Mouse (Mus musculus): ENCODE measurements around the gene Vps52. TPM values are rescaled to one million over a fixed set of nuclear protein-coding genes. Genes with fewer than 3 reads are reported as not detected.
"Not testable (repeated sequence)": the region's sequence is repeated elsewhere in the genome, so short reads cannot be mapped to it uniquely, and the experiment has no call there.

The Vps52 gene
- polyA plus RNA-seq, 2 experiments from 2014 or later: 27.4 to 47.4 TPM

- no peak for ATAC-seq
These were observed 12.2 kb upstream of the Vps52 start for GRCm38 (mm10) chr17:33943454-33943853.

- peak; percentile 30 for ATAC-seq
These were observed 8.1 kb upstream of the Vps52 start for GRCm38 (mm10) chr17:33947430-33948089.

- no peak for ATAC-seq
These were observed 7.3 kb upstream of the Vps52 start for GRCm38 (mm10) chr17:33948090-33948904.

GRCm38 (mm10) chr17:33948905-33949537 lies 6.6 kb upstream of the Vps52 start:
- ATAC-seq: no peak

DNA sequence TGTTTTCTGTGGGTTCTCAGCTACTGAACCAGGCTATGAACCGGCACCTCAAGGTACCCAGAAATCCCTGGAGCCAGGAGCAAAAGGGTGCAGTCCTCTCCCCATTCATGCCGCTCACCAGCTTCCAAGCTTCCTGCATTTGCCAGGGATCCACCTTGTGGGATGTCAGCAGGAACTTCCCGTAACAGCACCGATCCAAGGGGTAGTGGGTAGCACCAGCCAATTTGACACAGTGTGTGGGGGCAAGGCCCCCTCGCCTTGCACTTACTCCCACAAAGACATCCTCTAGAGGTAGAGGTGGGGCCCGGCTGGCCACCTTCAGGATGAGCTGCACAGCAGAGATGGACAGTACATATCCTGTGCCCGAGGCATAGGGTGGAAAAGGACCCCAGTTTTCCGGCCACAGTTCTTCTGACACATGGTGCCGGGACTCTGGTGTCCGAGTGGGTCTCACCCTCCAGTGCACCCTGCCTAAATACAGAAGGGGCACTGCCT lies 5.4 kb upstream of the Vps52 start:
- no peak for ATAC-seq

- ATAC-seq: peak; percentile 59
These were observed 4.3 kb upstream of the Vps52 start, which contains the start of gene B3galt4 for GRCm38 (mm10) chr17:33951021-33951946. TSS of gene B3galt4 (minus strand) at chr17:33951488.

DNA sequence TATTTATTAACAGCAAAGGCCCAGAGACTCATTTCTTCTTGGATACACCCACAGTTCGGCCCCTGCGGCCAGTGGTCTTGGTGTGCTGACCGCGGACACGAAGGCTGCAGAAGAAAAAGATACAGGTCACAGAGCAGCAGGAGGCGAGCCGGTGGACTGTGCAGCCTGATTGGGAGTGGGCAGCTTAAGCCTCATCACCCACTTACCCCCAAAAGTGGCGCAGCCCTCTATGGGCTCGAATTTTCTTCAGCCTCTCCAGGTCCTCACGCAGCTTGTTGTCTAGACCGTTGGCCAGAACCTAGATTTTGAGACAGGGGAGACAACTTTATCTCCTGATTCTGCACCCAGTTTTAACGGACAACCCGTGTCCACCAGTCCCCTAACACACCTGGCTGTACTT lies 3.6 kb upstream of the Vps52 start:
- ATAC-seq: not testable (repeated sequence)

DNA sequence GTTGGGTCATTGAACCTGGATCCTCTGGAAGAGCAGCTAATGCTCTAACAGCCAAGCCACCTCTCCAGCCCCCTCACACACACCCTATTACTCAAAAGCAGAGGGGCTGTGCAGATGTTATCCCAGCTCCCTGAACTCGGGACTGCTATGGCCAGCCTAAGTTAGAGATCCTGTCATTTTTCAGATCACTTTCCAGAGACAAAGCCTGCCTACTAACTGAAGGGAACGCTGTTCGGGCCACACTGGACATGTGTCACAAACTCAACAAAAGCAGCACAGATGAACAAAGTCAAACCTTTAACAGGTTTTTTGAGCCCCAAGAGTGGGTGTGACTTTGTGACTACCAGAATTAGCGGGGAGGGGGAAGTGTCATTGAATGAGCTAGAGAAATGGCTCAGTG lies 2.7 kb upstream of the Vps52 start:
- ATAC-seq: no peak

DNA sequence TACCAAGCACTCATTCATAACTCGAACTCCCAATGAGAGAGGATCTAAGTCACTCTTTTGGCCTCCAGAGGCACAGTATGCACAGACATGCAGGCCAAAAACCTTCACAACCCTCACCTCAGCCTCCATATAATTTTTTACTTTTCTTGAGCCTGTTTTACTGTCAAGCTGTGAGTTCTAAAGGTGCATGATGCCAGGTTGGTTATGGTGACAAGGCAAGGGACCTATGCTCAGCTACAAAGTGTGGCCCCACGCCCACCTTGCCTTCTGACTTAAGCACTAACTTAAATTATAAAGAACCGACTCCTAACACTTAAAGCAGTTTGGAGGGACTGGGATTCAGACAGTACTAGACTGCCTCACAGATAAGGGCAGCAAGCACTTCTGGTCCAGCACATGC lies 2.3 kb upstream of the Vps52 start:
- ATAC-seq: no peak

GRCm38 (mm10) chr17:33953961-33954565 lies 1.5 kb upstream of the Vps52 start:
- ATAC-seq: no peak

DNA sequence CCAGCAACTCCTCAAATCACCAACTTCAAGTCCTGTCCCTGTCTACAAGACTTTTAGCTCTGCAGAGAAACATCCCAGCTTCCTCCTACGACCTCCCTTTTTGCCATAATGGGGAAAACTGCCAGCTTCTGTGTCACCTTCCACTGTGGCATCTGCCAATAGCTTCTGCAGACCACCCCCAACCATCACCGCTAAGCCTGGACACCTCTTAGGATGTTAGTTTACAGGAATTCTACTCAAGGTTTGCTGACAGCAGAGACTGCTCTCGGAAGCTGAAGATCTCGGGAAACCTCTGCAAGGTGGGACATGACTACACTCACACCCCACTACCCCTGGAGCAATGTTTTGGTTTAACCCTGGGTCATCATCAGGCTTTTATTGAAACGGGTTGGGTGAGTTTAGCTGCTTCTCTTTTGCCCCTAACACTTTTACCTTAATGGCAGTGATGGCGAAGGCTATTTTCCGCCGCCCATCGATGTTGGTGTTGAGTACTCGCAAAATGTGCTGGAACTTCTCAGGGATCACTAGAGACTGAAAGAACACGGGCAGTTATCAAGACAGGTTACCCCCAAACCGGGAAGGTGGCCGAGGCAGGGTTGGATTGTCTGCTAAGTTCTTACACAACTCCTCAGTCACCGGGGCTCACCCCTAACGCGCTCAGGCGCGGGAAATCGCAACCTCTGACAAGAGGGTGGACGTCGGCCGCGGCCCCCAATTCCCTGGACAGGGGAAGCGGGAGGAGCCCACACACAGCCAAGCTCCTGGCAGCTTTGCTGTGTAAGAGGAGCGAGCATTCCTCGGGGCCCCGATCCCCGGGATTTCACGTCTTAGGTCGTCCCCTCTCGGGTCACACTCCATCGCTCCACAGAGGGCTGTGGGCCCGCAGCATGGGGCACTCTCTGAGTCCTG lies 712 bp upstream of the Vps52 start:
- ATAC-seq: no peak

GRCm38 (mm10) chr17:33956336-33956735 lies 724 bp downstream of the Vps52 start:
- ATAC-seq: no peak

GRCm38 (mm10) chr17:33957493-33957892 lies 1.9 kb downstream of the Vps52 start:
- ATAC-seq: no peak

DNA sequence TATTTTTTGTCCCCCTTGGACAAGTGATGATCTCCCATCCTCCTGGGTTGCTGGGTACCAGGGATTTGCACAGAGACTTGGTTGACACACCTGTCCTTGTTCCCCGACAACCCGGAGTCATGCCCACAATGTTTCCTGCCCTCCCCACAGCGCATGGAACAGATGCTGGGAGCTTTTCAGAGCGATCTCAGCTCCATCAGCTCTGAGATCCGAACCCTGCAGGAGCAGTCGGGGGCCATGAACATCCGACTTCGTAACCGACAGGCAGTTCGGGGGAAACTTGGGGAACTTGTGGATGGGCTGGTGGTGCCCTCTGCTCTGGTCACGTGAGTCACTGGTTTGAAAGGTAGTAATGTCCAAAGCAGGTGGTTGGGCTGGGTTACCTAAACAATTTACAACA lies 2.8 kb downstream of the Vps52 start:
- ATAC-seq: no peak

DNA sequence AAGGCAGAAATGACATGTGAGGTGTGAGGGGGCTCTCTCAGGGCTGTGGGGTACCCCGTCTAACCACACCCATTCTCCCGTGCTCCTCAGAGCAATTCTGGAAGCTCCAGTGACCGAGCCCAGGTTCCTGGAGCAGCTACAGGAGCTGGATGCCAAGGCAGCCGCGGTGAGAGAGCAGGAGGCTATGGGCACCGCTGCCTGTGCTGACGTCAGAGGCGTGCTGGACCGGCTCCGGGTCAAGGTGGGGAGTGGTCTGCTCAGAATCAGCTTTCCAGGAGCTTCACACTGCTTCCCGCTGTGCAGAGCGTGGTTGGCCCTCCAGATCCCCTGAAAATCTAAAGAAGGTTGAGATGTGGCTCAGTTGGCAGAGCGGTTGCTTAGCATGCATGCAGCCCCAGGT lies 3.5 kb downstream of the Vps52 start:
- no peak for ATAC-seq

DNA sequence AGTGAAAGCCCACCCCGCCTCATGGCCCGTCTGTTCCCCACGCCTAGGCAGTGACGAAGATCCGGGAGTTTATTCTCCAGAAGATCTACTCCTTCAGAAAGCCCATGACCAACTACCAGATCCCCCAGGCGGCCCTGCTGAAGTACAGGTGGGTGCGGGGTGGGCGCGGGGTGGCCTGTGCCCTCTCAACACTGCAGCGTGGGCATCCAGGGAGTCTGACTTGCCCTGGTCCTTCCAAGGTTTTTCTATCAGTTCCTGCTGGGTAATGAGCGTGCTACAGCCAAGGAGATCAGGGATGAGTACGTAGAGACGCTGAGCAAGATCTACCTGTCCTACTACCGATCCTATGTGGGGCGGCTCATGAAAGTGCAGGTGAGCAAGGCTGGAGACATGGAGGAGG lies 4.3 kb downstream of the Vps52 start:
- ATAC-seq: no peak

DNA sequence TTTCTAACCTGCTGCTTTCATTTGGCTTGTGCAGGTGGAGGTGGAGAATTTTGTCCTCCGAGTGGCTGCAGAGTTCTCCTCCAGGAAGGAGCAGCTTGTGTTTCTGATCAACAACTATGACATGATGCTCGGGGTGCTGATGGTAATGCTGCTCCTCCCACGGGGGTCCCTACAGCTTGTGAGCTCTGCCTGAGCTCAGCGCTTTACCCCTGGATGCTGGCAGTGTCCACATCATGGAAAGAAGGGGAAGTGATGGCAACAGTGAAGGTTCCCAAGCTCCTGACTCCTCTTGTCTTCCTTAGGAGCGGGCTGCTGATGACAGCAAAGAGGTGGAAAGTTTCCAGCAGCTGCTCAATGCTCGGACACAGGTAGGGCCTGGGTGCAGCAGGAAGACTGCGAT lies 7.3 kb downstream of the Vps52 start:
- ATAC-seq: no peak

DNA sequence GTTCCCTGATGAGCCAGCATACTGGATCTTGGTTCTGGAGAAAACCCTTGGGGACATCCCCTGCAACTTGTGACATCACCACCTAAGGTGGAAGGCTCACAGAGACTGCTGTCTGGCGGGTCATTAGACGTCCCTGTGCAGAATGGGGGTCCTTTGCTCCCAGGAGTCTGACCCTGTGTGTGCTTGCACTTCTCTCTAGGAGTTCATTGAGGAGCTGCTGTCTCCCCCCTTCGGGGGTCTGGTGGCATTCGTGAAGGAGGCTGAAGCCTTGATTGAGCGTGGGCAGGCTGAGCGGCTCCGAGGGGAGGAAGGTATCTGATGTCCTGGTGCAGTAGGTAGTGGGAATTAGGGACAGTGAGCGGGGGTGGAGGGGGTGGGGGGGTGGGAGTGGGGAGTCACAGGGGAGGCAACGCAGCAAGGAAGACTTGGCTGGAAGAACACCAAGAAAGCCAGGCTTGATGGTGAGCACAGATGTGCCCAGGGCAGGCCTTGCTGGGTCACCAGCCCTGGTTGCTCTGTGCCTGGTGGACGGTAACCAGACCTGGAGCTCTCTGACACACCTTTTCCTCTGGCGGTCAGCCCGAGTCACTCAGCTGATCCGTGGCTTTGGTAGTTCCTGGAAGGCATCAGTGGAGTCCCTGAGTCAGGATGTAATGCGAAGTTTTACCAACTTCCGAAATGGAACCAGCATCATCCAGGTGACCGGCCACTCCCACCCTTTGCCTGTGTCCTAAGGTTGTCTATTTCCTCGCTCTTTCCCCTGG lies 9.7 kb downstream of the Vps52 start:
- no peak for ATAC-seq

DNA sequence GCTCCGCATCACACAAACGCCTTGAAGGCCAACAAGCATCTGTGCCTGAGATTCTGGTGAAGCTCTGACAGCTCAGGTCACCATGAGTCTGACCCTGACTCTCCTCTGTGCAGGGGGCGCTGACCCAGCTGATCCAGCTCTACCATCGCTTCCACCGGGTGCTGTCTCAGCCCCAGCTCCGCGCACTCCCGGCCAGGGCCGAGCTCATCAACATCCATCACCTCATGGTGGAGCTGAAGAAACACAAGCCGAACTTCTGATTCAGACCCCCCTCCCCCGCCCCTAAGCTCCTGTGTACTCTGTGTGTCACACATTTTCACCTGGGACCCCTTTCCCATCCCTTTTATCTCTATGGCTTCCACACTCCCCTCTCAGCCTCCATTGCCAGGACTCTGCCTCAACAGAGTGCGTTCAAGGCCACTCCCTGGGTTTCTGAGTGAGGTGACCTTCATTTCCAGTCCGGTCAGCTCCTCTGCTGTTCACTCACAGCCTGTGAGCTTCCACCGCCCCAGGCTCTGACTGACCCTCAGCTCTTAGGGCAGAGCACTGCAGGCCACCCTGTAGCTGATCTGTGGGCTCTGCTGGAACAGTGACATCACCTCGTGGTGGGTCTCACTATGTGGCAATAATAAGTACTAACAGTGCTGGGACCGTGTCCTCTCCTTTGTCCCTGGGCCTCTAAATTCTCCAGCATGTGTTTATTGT lies 10.4 kb downstream of the Vps52 start:
- ATAC-seq: no peak
